Mouse (Mus musculus) cerebellum, adult 9-10 months (tissue): Measurements from ENCODE around the gene Rcor2.
A peak's percentile ranks its signal among the peaks of the same experiment; 100 is the strongest.

Experiments
- DNase-seq: peaks from one replicate; pipeline ENCODE4 v3.0.0; 2022

Rcor2 gene

DNA sequence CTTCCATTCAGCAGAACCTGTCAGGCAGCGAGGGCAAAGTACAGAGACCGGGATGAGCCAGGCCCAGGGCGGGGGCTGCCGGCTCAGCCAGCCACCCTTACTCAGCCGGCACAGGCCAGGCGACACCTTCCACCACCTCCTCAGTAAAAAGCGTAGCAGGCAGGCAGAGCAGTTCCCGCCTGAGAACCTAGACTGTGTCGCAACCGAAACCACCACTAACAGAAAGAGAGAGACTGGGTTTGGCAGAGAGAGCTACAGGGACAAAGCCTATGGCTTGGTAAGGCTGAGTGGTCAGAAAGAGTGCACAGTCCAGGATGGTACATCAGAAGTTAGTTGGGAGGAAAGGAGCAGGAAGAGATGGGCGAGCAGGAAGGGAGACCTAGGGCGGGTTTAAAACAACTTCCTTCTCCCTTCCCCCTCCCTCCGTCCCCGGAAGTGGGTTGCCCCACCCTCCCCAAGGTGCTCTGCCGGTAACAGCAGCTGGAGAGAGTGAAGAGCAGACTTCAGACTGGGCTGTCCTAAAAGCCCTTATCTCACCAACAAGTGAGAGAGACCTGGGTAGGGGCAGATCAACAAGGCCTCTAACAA is 28.0 kb downstream of the Rcor2 start:
- no peak for DNase-seq

DNA sequence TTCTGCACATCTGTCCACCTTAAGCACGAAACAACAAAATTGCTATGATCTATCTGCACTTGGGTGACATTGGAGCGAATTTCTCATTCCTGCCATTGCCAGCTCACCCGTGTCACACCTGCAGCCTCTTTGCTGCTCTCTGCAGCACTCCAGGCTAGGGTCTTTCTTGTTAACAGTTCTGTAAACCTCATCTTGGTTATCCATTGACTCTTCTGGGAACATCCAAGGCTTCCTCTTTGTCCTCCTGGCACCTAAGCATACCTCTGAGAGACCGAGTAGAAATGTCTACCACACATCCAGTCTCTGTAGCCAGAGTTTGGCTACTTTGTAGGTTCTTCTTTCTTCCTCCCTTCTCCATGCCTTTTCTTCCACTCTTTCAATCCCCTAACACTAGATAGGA is 28.8 kb downstream of the Rcor2 start:
- DNase-seq, result no peak

DNA sequence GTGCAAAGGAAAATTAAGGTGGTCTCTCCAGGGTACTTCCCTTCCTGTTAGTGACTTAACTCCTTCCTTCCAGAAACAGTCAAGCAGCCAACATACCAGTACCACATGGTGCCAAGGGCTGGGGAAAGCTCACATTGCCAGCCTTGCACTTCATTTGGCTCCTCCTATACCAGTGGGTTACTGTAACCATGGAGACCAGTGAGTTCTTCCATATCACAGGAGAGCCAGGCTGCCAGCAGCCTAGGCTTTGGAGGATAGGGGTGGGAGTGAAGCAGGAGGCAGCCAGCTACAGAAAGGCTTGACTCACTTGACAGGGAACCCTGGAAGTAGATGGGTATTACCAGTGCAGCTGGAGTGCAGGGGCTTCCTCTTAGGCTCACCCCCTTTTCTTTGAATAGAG is 31.9 kb downstream of the Rcor2 start:
- DNase-seq, result no peak

DNA sequence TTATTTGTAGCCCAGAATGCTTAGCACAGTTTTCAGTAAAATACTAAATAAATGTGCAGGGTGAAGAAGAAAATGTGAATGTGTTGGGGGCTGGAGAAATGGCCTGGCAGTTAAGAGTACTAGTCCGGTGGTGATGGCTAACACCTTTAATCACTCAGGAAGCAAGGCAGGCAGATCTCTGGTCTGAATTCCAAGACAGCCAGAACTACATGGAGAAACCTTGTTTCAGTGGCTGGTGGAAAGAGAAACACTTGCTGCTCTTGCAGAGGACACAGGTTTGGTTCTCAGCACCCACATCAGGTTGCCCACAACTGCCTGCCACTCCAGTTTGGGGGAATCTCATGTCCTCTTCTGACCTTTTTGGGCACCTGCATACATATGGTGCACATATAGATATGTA is 33.0 kb downstream of the Rcor2 start:
- no peak for DNase-seq

DNA sequence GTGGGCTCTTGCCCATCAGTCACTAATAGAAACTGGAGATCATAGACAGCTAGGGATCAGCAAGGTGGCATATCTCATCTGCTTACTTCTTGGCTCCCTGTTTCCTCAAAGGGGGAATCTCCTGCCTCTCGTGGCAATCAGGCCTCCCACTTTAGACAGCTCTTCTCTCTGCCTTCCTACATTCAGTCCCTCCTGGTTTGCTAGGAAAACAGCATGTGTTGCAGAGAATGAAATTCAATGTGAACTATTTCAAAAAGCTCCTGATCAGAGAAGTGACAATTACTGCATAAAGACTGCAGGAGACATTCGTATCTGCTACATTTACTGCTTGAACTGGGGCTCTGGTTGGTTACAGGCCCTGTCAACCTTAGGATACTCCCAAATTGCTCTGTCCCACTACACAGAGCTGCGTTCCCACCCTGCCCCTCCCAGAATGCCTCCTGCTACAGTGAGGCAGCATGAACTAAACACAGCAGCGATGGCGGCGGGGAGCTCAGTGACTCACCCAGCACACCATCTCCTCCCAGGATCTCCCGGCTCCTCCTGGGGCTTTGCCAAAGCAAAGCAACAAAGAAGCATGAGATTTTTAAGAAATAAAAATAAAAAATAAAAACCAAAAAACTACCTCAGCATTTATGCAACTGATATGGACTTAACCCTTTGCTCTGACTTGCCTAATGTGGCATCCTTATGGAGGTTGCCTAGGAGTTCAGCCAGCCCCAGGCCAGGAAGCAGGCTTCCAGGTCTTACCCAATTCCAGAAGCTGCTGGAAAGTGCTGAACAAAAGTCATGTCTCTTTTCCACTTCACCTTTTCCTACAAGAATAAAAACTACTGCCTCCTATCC is 34.7 kb downstream of the Rcor2 start:
- DNase-seq, result no peak

DNA sequence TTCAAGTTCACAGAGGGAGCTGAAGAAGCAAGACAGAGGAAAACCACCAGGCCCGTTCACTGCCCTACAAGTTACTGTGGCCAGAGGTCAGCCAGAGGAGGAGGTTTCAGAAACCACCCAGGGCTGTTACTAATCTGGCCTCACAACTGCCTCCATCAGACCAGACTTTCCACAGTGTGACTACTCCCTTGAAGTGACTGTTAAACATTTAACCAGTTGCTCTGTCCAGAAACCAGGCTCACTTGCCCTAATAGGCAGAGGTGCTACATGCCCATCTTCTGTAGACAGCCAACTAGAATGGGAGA is 35.3 kb downstream of the Rcor2 start:
- no peak for DNase-seq

DNA sequence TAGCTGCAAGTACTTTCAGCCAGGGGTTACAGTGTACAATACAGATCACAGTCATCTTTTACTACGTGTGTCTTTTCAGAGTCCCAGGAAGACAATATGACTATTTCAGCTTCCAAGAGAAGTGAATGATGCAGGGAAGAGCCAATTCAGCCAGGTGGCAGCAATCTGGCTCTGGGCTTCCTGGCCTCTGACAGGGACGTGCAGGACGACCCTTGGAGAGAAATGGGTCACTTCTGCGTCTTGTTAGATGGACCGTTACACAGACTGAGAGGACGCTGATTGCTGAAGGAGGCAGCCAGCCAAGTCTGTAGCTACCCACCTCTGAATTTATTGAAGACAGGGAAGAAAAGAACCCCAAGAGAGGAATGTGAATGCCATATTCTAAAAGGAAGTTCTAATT is 36.7 kb downstream of the Rcor2 start:
- DNase-seq, result no peak

DNA sequence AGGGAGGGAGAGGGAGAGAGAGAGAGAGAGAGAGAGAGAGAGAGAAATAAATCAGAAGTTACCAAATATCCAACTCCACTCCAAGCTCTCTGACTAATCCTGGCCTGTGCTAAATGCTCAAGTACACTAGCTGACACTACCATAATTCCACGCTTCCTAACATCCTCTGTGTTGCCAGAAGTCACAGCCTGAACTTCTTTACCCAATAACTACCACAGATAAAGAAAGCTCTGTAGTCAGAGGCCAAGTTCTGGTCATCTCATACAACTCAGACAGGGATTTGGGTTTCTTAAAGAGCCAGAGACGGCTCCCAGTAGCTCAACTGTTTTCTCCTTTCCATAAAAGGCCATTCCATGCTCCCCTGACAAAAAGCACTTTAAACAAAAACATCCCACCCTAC is 37.7 kb downstream of the Rcor2 start:
- DNase-seq, result no peak

DNA sequence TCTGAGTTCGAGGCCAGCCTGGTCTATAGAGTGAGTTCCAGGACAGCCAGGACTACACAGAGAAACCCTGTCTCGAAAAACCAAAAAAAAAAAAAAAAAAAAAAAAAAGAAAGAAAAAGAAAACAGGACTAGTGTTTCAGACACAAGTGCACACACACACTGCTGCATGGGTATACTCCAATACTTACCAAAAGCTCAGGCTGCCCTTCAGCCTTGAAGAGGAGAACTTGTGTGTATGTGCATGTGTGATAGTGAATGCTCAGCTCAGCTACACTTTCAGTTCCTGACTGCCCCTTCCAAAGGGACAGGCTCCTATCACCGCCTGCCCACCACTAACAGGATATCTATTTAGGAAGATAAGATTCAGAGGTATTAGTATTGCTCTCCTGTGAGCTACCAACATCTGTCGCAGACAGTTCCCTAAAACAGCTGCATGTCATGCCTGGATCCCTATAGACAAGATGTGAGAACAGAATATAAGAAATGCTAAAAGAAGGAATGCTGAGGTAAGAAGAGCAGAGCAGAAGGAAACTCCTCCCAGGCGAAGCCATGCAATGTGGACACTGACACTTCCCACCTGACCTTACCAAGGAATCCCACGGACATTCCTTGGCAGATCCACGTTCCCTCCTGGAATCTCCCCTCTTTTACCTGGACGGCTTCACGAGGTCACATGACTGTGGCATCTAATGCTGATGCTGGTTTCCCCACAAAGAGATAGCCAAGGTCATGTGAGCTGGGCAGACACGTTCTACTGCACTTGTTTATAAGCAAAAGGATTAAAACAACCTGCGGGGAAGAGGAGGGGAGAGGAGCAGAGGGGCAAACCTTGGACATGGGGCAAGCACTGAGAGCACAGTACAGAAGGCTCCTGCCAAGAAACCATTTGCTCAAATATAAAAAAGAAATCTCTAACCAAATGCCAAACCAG is 38.5 kb downstream of the Rcor2 start:
- DNase-seq, result no peak

DNA sequence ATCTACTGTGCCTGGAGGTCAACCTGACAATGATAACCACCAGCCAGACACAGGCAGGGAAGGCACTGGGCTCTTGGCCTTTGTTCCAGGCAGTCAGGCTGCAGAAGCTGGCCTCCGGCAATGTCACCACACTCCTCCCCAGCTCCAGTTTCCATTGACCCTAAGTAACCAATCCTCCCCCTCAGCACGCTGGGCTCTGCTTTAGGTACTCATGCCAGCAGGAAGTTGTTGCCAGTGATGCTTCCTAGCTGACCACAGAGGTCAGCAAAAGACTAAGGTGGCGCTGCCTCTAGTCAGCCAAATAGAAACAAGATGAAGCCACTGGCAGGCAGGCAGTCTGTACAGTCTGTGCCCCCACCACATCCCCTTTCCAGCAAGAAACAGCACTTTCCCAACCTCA is 39.8 kb downstream of the Rcor2 start:
- no peak for DNase-seq

DNA sequence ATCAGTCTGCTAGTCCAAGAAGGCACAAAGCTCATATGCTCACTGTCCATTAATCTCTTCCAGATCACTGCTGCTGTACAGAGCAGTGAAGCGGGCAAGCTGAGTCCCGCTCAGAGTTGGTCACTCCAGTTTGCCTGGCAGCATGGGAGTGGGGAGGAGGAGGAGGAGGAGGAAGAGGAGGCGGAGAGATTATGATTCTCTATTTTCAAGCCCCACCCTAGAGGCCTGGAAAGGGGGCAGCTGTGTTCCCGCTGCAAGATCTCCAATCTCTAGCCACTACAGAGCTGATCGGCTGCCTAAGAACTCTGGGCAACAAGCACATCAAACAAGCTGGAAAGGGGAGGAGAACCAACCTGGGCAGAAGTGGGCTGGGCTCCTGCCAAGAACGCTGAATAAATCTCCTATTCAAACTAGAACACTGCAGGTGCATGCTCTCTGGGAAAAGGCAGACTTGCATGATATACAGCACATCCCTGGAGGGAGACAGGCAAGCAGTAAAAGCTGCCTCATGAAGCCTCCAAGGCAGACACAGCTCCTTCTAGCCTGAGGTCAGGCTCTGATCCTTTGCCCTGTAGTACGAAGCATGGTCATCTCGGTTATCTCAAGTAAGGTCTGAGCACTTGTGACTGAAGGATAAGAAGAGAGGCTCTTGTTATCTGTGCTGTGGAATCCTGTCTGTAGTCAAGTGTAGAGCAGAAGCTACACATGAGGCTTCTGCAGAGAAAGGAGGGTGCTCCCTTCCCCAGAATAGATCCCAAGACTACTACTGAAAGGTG is 41.1 kb downstream of the Rcor2 start:
- no peak for DNase-seq

DNA sequence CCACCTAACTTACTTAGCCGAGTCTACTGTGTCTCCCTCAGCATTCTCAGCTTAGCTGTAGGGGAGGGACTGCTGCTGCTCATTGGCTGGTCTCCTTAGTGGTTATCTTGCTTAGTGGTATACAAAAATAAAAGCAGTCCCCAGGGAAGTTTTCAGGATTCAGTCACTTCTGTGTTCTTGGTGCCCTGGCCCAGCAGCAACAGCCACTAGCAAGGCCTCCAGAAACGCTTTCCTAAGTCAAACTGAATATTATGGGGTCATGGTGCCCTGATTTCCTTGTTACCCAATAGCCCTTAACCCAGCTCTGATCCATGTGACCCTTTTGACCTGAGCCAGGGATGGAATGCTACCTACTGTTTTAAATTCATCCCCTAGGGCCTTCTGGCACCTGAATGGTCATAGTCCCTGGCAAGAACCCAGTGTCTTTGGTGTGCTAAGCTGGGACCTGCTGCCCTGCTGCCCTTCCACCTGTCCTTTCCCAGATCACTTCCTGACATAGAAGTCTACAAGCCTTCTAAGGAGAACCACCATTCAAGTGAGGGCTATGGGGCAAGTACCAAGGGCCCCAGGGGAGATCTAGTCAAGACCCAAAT is 42.7 kb downstream of the Rcor2 start:
- DNase-seq, result peak; percentile 70

DNA sequence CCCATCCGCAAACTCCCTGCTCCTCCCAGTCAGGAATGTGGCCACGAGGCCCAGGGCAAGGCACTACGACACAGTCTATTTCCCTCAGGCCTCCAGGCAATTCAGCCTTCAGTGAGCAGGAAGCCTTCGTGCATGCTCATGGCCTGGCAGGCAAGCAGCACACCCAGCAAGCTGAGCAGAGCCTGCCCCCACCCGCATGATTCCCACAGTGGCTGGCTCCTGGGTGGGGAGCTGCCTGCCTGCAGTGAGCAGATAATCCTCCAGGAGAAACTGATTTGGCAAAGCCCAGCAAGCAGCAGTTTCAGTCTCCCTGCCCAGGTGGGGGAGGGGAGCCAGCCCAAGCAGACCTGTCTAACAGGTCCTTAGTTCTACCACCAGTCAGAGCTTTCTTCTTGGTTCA is 43.6 kb downstream of the Rcor2 start:
- peak; percentile 67 for DNase-seq

DNA sequence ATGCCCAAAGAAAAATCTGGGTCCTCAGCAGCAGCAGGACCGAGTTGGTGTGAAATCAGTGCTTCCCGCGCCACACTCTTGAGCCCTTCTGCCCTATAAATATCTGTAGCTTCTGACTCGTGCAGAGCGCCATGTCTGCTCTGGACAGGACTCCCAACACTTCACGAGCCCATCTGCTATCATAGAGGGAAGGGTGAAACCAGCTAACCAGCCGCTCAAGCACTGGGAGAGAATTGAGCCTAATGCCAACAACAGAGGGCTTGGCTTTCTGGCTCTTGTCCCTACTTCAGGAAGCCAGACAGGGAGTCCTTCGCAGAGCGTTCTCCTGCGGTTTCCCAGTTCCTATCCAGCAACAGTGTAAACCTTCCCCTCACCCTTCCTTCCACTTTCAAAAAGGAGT is 44.2 kb downstream of the Rcor2 start:
- peak; percentile 87 for DNase-seq

DNA sequence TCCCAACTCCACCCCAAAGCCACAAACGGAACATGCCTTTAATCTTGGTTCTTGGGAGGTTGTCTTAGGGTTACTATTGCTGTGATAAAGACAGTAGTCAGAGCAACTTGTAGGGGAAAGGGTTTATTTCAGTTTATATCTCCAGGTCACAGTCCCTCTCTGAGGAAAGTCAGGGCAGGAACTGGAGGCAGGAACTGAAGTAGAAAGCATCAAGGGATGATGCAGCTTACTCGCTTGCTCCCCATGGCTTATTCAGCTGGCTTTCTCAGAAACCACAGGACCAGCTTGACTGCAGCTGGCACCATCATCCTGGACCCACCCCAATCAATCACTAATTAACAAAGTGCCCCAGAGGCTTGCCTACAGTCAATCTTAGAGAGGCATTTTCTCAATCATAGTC is 46.5 kb downstream of the Rcor2 start:
- no peak for DNase-seq

DNA sequence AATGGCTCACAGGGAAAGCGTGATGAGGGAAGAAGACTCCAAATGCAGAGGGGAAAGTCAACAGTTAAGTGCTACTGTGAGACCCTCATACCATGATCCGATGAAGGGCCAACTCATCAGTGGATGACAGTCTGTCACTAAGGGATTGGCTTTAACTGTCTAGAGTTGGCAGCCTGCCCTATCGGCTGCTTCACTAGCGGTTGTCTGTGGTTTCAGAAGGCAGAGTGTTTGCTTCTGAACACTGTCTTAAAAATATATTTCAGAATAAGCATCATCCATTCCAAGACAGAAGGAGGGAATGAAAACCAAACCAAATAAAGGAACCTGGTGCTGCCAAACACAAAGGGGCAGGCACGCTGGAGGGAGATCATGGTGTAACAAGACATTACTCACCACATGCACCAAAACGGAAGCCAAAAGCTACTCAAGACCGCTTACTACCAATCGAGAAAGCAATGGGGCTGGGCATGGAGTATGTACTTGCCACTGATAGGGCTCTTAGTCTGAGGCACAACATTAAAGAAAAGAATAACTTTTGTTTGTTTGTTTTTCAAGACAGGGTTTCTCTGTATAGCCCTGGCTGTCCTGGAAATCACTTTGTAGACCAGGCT is 48.0 kb downstream of the Rcor2 start:
- DNase-seq, result no peak

DNA sequence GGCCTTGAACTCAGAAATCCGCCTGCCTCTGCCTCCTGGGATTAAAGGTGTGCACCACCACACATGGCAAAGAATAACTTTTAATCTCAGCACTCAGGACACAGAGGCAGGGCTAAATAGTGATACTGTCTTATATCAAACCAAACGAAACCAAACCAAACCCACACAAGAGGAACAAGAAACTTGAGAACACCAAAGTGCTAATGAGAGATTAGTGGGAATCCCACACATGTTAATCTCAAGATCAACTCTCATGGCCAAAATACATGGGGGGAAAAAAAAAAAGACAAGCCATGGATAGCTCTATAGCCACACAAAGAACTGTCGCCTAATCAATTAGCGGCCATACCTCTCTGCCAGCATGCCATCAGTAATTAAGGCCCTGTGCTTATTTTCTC is 48.5 kb downstream of the Rcor2 start:
- DNase-seq, result no peak

DNA sequence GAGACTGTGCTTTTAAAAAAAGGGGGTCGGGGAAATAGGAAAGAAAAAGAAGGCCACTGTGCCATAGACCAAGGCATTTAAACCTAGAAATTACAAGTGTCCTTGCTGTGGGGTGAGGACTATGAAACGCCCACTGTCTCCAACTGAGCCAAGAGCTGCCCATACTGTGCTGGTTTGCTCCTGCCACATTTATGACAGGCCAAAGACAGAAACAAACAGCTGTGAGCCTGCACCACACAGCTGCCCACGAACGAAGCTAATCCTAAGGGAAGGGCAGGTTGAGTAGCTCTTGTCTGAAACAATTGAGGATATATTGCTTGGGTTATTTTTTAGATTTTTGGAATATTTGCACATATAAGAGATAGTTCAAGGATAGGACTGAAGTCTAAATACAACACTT is 49.7 kb downstream of the Rcor2 start:
- no peak for DNase-seq

DNA sequence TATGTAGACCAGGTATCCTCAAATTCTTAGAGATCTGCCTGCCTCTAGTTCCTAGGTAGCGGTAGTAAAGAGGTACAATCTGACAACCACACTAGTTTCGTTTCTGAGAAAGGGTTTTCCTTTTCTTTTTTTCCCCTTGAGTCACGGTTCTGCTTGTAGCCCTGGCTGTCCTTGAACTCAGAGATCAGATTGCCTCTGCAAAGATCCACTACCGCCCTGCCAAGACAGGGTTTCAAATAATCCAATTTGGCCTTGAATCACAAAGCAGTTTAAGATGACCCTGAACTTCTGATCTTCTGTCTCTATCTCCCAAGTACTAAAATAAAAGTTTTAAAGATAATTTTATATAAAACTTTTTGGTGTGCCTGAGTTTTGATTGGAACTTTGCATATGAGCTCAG is 50.6 kb downstream of the Rcor2 start:
- no peak for DNase-seq

DNA sequence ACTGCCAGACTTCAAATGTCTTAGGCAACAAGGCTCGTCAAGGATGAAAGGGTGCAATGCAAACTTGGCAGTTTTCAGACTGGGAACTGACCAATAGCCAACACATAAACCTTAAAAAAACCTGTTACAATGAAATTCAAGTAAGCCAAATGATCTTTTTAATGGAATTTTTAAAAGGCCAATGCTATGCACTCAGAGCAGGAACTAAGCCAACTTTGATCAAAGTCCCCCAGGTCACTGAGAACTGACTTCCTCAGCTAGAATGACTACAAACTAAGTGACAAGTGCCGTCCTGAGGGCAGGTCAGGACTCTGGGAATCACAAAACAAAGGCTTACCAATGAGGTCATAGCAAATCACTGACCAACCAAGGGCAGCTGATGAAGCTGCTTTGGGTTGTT is 53.1 kb downstream of the Rcor2 start:
- no peak for DNase-seq

DNA sequence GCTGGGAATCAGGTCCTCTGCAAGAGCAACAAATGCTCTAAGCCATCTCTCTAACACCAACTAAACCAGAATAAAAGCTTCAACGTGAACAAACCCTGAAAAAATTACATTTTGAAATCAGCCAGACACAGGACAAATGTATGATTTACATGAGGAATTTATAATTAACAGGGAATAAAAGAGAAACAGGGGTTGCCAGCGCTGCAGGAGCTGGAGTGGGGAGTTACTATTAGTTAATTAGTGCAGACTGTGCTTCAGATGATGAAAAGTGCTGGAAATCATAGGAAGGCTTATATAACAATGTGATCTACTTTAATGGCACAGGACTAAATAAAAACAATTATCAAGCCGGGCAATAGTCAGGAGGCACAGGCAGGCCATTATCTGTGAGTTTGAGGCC is 54.3 kb downstream of the Rcor2 start:
- DNase-seq, result no peak
